Mouse (Mus musculus) olfactory bulb, adult 2 months (tissue): ENCODE measurements around the gene Rptor. TPM values are rescaled to one million over a fixed set of nuclear protein-coding genes. Genes with fewer than 3 reads are reported as not detected.

Source experiments
- H3K27ac ChIP-seq: fragments of 200-500 bp; 2 replicates; pipeline ENCODE4 v1.5.1; 2012; ENCODE audit warnings: low read depth, low read length; ENCODE audit not compliant: insufficient read depth
- H3K4me1 ChIP-seq: fragments of 200-500 bp; 2 replicates; pipeline ENCODE4 v1.6.1; 2012; ENCODE audit warnings: low read length; ENCODE audit not compliant: control insufficient read depth, insufficient read depth
- H3K4me3 ChIP-seq: fragments of 200-500 bp; 2 replicates; pipeline ENCODE4 v1.5.1; 2012; ENCODE audit warnings: mild to moderate bottlenecking, low read depth, low read length, moderate library complexity; ENCODE audit not compliant: insufficient read depth
- CTCF ChIP-seq: fragments of 200-500 bp; IDR thresholded peaks from 2 replicates; pipeline ENCODE4 v1.5.1; 2012; ENCODE audit warnings: low read depth, mild to moderate bottlenecking, low read length, moderate library complexity; ENCODE audit not compliant: insufficient read depth
- POLR2A ChIP-seq: fragments of 200-500 bp; IDR thresholded peaks from 2 replicates; pipeline ENCODE4 v1.6.1; 2012; ENCODE audit warnings: mild to moderate bottlenecking, low read depth, low read length, moderate library complexity; ENCODE audit not compliant: insufficient read depth
- WGBS: fragments of 180-500 bp; shearing (Covaris S2); methylation state at CpG from one replicate; pipeline ENCODE4 v1.1.7; 2018; 5-methylcytosine and 5-hydroxymethylcytosine counted together
- polyA plus RNA-seq: library from polyadenylated mRNA; stranded (reverse); fragments of >200 nt; gene quantifications from 2 replicates; pipeline ENCODE4 v1.2.4, GENCODE M21; 2012; ENCODE audit warnings: low replicate concordance; ENCODE audit not compliant: missing spikeins, insufficient read depth, insufficient read length

The Rptor gene
- polyA plus RNA-seq, 1 experiment, result 61.2 TPM

- TF ChIP-seq POLR2A, result no peak
- TF ChIP-seq CTCF, result no peak
- 80% methylated on average over 6 of the region's 6 CpGs for WGBS
- Histone ChIP-seq H3K4me3 (no peak overlapping the region), H3K27ac (no peak overlapping the region), H3K4me1 (peaks cover 56% of the 10 kb centered on the region)
Observed at GRCm38 (mm10) chr11:119793378-119793777, 190.7 kb downstream of the Rptor start.

GRCm38 (mm10) chr11:119794020-119794419, 191.3 kb downstream of the Rptor start:
- H3K4me3 ChIP-seq, result no peak overlapping the region
- TF ChIP-seq CTCF, result no peak
- no peak for TF ChIP-seq POLR2A
- WGBS, result 97% methylated on average over 1 of the region's 1 CpGs
- peak overlapping the region; percentile 32 for H3K27ac ChIP-seq
- peaks cover 57% of the 10 kb centered on the region for H3K4me1 ChIP-seq

GRCm38 (mm10) chr11:119794671-119795070, 192.0 kb downstream of the Rptor start:
- Histone ChIP-seq H3K4me1 (peaks cover 53% of the 10 kb centered on the region), H3K27ac (peak overlapping the region; percentile 88), H3K4me3 (no peak overlapping the region)
- 47% methylated on average over 6 of the region's 6 CpGs for WGBS
- TF ChIP-seq POLR2A (no peak), CTCF (no peak)

- H3K27ac ChIP-seq, result peak overlapping the region; percentile 95
- no peak for TF ChIP-seq POLR2A
- no peak for TF ChIP-seq CTCF
- H3K4me3 ChIP-seq, result no peak overlapping the region
- H3K4me1 ChIP-seq, result peaks cover 47% of the 10 kb centered on the region
- 18% methylated on average over 7 of the region's 7 CpGs for WGBS
Observed at GRCm38 (mm10) chr11:119796406-119796805, 193.7 kb downstream of the Rptor start.

- Histone ChIP-seq H3K4me3 (no peak overlapping the region), H3K27ac (peak overlapping the region; percentile 95), H3K4me1 (peaks cover 47% of the 10 kb centered on the region)
- 61% methylated on average over 7 of the region's 7 CpGs for WGBS
- TF ChIP-seq CTCF (no peak), POLR2A (no peak)
Observed at GRCm38 (mm10) chr11:119796846-119797245, 194.1 kb downstream of the Rptor start.

- H3K27ac ChIP-seq, result no peak overlapping the region
- no peak overlapping the region for H3K4me3 ChIP-seq
- WGBS, result 91% methylated on average over 2 of the region's 2 CpGs
- TF ChIP-seq CTCF, result no peak
- TF ChIP-seq POLR2A, result no peak
- peaks cover 43% of the 10 kb centered on the region for H3K4me1 ChIP-seq
Observed at GRCm38 (mm10) chr11:119799536-119799935, 196.8 kb downstream of the Rptor start.

GRCm38 (mm10) chr11:119801855-119802254, 199.2 kb downstream of the Rptor start:
- H3K4me3 ChIP-seq, result no peak overlapping the region
- H3K4me1 ChIP-seq, result peaks cover 27% of the 10 kb centered on the region
- TF ChIP-seq POLR2A, result no peak
- TF ChIP-seq CTCF, result no peak
- WGBS, result 85% methylated on average over 1 of the region's 1 CpGs
- H3K27ac ChIP-seq, result no peak overlapping the region

- TF ChIP-seq POLR2A (no peak), CTCF (no peak)
- 67% methylated on average over 7 of the region's 7 CpGs for WGBS
- Histone ChIP-seq H3K27ac (no peak overlapping the region), H3K4me1 (peaks cover 30% of the 10 kb centered on the region), H3K4me3 (no peak overlapping the region)
Observed at GRCm38 (mm10) chr11:119802947-119803346, 200.2 kb downstream of the Rptor start.

- Histone ChIP-seq H3K4me3 (no peak overlapping the region), H3K27ac (no peak overlapping the region), H3K4me1 (peaks cover 26% of the 10 kb centered on the region)
- 84% methylated on average over 3 of the region's 3 CpGs for WGBS
- TF ChIP-seq POLR2A (no peak), CTCF (no peak)
Observed at GRCm38 (mm10) chr11:119804392-119804791, 201.7 kb downstream of the Rptor start.

- Histone ChIP-seq H3K4me1 (peaks cover 28% of the 10 kb centered on the region), H3K4me3 (no peak overlapping the region), H3K27ac (no peak overlapping the region)
- no peak for TF ChIP-seq POLR2A
- TF ChIP-seq CTCF, result no peak
- 91% methylated on average over 10 of the region's 10 CpGs for WGBS
Observed at GRCm38 (mm10) chr11:119805112-119805750, 202.5 kb downstream of the Rptor start.
